Mouse (Mus musculus) heart, postnatal 0 days (tissue): ENCODE data around the gene Med11.

Source experiments
- CTCF ChIP-seq: IDR thresholded peaks from 2 replicates; pipeline ENCODE4 v1.5.1; 2016; ENCODE audit warnings: antibody characterized with exemption, control low read depth, low read depth
- EP300 ChIP-seq: IDR thresholded peaks from 2 replicates; pipeline ENCODE4 v1.6.1; 2016; ENCODE audit warnings: antibody characterized with exemption, low read depth

DNA sequence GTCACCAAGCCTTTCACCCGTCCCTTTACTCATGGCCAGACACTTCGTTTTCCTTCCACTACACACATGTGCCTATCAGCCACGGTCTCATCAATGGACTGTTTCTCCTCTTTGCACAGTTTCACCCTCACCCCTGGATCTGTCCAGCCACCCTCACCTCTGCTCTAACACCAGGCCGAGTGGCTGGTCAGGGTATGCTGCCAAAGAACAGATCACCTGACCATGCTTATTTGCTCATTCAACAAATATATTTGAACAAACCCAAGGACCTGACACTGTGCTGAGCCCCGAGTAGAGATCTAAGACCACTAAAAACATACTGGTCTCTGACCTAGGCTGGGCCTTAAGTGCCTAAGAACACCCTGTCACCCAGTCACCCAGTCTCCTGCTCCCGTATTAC is 7.1 kb upstream of the Med11 start:
- TF ChIP-seq CTCF: no peak
- TF ChIP-seq EP300: no peak
